ENCODE assay signal across 7 mouse cellular contexts in the genomic region with DNA sequence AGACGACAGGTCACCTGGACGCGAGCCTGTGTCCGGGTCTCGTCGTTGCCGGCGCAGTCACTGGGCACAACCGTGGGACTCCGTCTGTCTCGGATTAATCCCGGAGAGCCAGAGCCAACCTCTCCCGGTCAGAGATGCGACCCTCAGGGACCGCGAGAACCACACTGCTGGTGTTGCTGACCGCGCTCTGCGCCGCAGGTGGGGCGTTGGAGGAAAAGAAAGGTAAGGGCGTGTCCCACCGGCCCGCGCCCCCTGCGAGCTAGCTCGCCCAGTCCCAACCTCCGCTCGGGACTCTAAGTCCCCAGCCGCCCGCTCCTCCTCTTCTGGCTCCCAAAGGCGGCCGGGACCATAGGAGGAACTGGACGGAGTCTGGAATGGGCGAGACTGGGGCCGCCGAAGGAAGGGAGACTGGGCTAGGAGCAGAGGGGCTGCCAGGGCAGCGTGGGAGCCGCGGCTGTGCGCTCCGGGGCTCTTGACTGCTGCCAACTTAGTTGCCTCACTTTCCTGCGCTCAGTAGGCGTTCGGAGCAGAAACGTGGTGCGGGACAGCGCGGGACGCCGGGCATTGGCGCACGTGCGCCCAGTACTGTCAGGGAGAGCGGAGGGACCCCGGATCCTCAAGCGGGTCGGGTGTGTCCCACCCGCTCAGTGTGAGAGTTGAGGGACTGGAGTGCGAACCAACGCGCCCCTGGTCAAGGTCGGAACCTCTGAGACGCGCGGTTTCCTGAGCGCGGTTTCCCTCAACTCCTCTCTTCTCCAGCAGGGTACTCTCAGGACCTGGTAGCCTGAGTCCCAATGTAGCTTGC. TPM values are rescaled to one million over a fixed set of nuclear protein-coding genes. Genes with fewer than 3 reads are reported as not detected.
DNase-seq lines count a peak whose midpoint lies in the region; ATAC-seq and TF ChIP-seq lines count a peak whose summit lies in the region.

No protein-coding gene starts in this region.

- H3K9ac ChIP-seq in forebrain, embryonic 14.5 days (ENCODE audit: low read length), result peak overlapping the region; percentile 49
- peak overlapping the region; percentile 57 for H3K9ac ChIP-seq in hindbrain, embryonic 15.5 days
- peak overlapping the region; percentile 73 for H3K9ac ChIP-seq in liver, postnatal 0 days (replicated peaks)
- H3K9ac ChIP-seq in neural tube, embryonic 13.5 days, result peak overlapping the region; percentile 60

- peaks cover 15% of the 10 kb centered on the region for H3K4me1 ChIP-seq in E14TG2a.4 (replicated peaks; ENCODE audit: low read depth, low read length)
- H3K4me1 ChIP-seq in forebrain, embryonic 14.5 days (ENCODE audit: control insufficient read depth, insufficient read depth, low read length), result peaks cover 6% of the 10 kb centered on the region; the same call in 1 of the 2 replicates
- H3K4me1 ChIP-seq in hindbrain, embryonic 15.5 days (replicated peaks), result peaks cover 13% of the 10 kb centered on the region
- peaks cover 3% of the 10 kb centered on the region; the same call in 1 of the 2 replicates for H3K4me1 ChIP-seq in liver, postnatal 0 days (ENCODE audit: insufficient read depth)
- H3K4me1 ChIP-seq in neural tube, embryonic 13.5 days (replicated peaks), result peaks cover 17% of the 10 kb centered on the region

- H3K4me3 ChIP-seq in E14TG2a.4 (replicated peaks; ENCODE audit: low read length), result peak overlapping the region; percentile 89
- H3K4me3 ChIP-seq in forebrain, embryonic 14.5 days (ENCODE audit: low read depth, low read length), result peak overlapping the region; percentile 46
- peak overlapping the region; percentile 57 for H3K4me3 ChIP-seq in hindbrain, embryonic 15.5 days
- H3K4me3 ChIP-seq in liver, postnatal 0 days (ENCODE audit: low read depth, low read length), result peak overlapping the region; percentile 61
- H3K4me3 ChIP-seq in neural tube, embryonic 13.5 days, result peak overlapping the region; percentile 58

- DNase-seq in ES-CJ7 (ENCODE audit: low read depth, low spot score), result peak; percentile 51
- DNase-seq in forebrain, embryonic 14.5 days (ENCODE audit: low spot score), result peak; percentile 31
- peak; percentile 42 for DNase-seq in liver, postnatal 0 days
- no peak for DNase-seq in thymus, postnatal 14 days

- ATAC-seq in forebrain, embryonic 14.5 days, result peak; percentile 66
- ATAC-seq in hindbrain, embryonic 15.5 days (ENCODE audit: low FRiP score, low read depth), result peak; percentile 74
- peak; percentile 64 for ATAC-seq in liver, postnatal 0 days
- peak; percentile 78 for ATAC-seq in neural tube, embryonic 13.5 days (ENCODE audit: low read depth)

- no peak for TF ChIP-seq EP300 in liver, postnatal 0 days (IDR thresholded peaks at IDR 0.05; ENCODE audit: low read depth)

- WGBS in forebrain, embryonic 14.5 days, result under 1% methylated on average over 68 of the region's 68 CpGs
- under 1% methylated on average over 65 of the region's 68 CpGs for WGBS in hindbrain, embryonic 15.5 days
- under 1% methylated on average over 68 of the region's 68 CpGs for WGBS in liver, postnatal 0 days (ENCODE audit: insufficient replicate concordance)
- WGBS in neural tube, embryonic 13.5 days, result under 1% methylated on average over 64 of the region's 68 CpGs

- no peaks in the 10 kb centered on the region for H3K36me3 ChIP-seq in E14TG2a.4 (ENCODE audit: insufficient read depth, low read length)
- no peaks in the 10 kb centered on the region for H3K36me3 ChIP-seq in forebrain, embryonic 14.5 days (ENCODE audit: control insufficient read depth, insufficient read depth, low read length)
- H3K36me3 ChIP-seq in hindbrain, embryonic 15.5 days, result no peaks in the 10 kb centered on the region
- no peaks in the 10 kb centered on the region for H3K36me3 ChIP-seq in liver, postnatal 0 days (replicated peaks; ENCODE audit: insufficient read depth, low read length)
- no peaks in the 10 kb centered on the region for H3K36me3 ChIP-seq in neural tube, embryonic 13.5 days

- peak overlapping the region; percentile 98 for H3K4me2 ChIP-seq in forebrain, embryonic 14.5 days (ENCODE audit: low read length)
- H3K4me2 ChIP-seq in hindbrain, embryonic 15.5 days, result peak overlapping the region; percentile 97
- peak overlapping the region; percentile 54 for H3K4me2 ChIP-seq in liver, postnatal 0 days (ENCODE audit: low read depth, low read length)
- peak overlapping the region; percentile 98 for H3K4me2 ChIP-seq in neural tube, embryonic 13.5 days

- no peak overlapping the region for H3K27ac ChIP-seq in forebrain, embryonic 14.5 days (ENCODE audit: low read depth, low read length)
- H3K27ac ChIP-seq in hindbrain, embryonic 15.5 days (replicated peaks), result no peak overlapping the region
- H3K27ac ChIP-seq in liver, postnatal 0 days (ENCODE audit: low read depth), result peak overlapping the region; percentile 76
- H3K27ac ChIP-seq in neural tube, embryonic 13.5 days (replicated peaks), result no peak overlapping the region

- peaks cover 46% of the 10 kb centered on the region for H3K27me3 ChIP-seq in E14TG2a.4 (ENCODE audit: insufficient read depth, low read length)
- peaks cover 30% of the 10 kb centered on the region for H3K27me3 ChIP-seq in forebrain, embryonic 14.5 days (replicated peaks; ENCODE audit: control insufficient read depth, insufficient read depth, low read length)
- peaks cover 42% of the 10 kb centered on the region for H3K27me3 ChIP-seq in hindbrain, embryonic 15.5 days
- H3K27me3 ChIP-seq in liver, postnatal 0 days (ENCODE audit: insufficient read depth, low read length), result peaks cover 15% of the 10 kb centered on the region; the same call in 1 of the 2 replicates
- H3K27me3 ChIP-seq in neural tube, embryonic 13.5 days, result peaks cover 47% of the 10 kb centered on the region

- TF ChIP-seq CTCF in E14TG2a.4 (conservative IDR thresholded peaks at IDR 0.05; ENCODE audit: low read length), result no peak
- TF ChIP-seq CTCF in liver, postnatal 0 days (IDR thresholded peaks at IDR 0.05; ENCODE audit: low read depth), result 0 out of 2 replicates have a peak, but pooled peaks have one; percentile 9

- H3K9me3 ChIP-seq in E14TG2a.4 (ENCODE audit: low read length), result no peaks in the 10 kb centered on the region
- H3K9me3 ChIP-seq in forebrain, embryonic 14.5 days (replicated peaks; ENCODE audit: control insufficient read depth, low read length), result no peaks in the 10 kb centered on the region
- no peaks in the 10 kb centered on the region for H3K9me3 ChIP-seq in hindbrain, embryonic 15.5 days
- no peaks in the 10 kb centered on the region for H3K9me3 ChIP-seq in liver, postnatal 0 days (ENCODE audit: low read length)
- no peaks in the 10 kb centered on the region for H3K9me3 ChIP-seq in neural tube, embryonic 13.5 days

RNA-seq across cellular contexts. Expression of gene Egfr, which starts 0.5 kb away (rescaled TPM):
- 2.1 and 3.9 TPM in 2 replicates for polyA plus RNA-seq in forebrain, embryonic 14.5 days (2014; fragmentation: Nextera tagmentation; extraction: Ambion mirVana)
- 6.8 and 7.3 TPM in 2 replicates for polyA plus RNA-seq in hindbrain, embryonic 15.5 days (2015; fragmentation: Nextera tagmentation; extraction: Ambion mirVana)
- polyA plus RNA-seq in liver, postnatal 0 days (2015; fragmentation: Nextera tagmentation; extraction: Ambion mirVana), result 25.1 and 26.3 TPM in 2 replicates
- 2.4 and 2.6 TPM in 2 replicates for polyA plus RNA-seq in neural tube, embryonic 13.5 days (2015; fragmentation: Nextera tagmentation; extraction: Ambion mirVana)
